Mouse (Mus musculus) spleen, adult 2 months (tissue): Measurements from ENCODE around the gene Echs1.

ENCODE experiments used
- CTCF ChIP-seq: fragments of 200-500 bp; IDR thresholded peaks from 2 replicates; pipeline ENCODE4 v1.5.1; 2011; ENCODE audit warnings: mild to moderate bottlenecking, inconsistent platforms; ENCODE audit not compliant: insufficient read depth, insufficient read length, insufficient replicate concordance; ENCODE audit errors: extremely low read depth
- POLR2A ChIP-seq: fragments of 200-500 bp; IDR thresholded peaks from 2 replicates; pipeline ENCODE4 v1.6.1; 2011; ENCODE audit warnings: low read depth, low read length, inconsistent platforms

DNA sequence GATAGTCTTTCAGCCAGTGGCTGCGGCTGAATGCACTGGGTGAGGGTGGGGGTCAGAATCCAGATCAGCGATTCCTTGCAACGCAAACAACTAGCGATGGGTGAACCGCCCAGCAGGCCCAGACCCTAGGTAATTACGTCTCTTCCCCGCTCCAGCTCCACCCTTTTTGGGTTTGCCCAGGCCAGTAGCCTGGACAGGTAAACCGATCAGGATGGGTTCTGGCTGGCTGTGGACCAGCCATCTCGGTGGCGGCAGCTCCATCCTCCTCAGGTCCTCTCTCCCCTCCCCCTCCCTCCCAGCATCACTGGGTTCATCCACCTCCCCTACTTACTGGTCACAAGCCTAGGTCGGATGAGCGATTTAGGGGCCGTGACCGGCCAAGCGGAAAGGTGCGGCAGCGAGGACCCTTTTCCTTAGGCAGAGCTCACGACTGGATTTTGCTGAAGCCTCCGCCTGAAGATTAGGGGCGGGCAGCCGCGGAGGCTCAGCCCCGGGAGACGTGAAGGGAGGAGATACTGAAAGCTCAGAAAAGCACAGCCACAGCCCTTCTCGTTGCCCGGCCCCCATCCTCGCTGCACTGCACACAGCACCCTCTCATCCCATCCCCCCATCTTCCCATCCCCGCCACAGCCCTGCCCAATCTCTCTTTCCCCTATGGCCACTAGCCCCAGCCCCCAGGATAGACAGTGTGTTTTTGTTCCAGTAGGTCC lies 38.1 kb upstream of the Echs1 start, which contains the start of gene Sprn:
- no peak for TF ChIP-seq CTCF
- no peak for TF ChIP-seq POLR2A
